Mouse (Mus musculus) limb, embryonic 12.5 days (tissue): Measurements from ENCODE around the gene Slc26a1. TPM values are rescaled to one million over a fixed set of nuclear protein-coding genes. Genes with fewer than 3 reads are reported as not detected.

Experiments
- polyA plus RNA-seq: library from polyadenylated mRNA; unstranded; fragments of >200 nt; fragmentation: Nextera tagmentation; extraction: Ambion mirVana; gene quantifications from 2 replicates; pipeline ENCODE4 v1.2.1, GENCODE M21; 2016

Gene Slc26a1
- polyA plus RNA-seq, 1 experiment from 2014 or later = 1.1 TPM

Other genes starting within 250 kb of the Slc26a1 start
- 475 and 510 TPM in 2 replicates for gene Atp5k, start 241.1 kb downstream of the Slc26a1 start, polyA plus RNA-seq
- gene Mfsd7a, start 226.7 kb downstream of the Slc26a1 start, polyA plus RNA-seq = 0.19 and 0.35 TPM in 2 replicates
- gene Pcgf3, start 214.3 kb downstream of the Slc26a1 start, polyA plus RNA-seq = 30.5 and 32.1 TPM in 2 replicates
- gene Cplx1, start 125.5 kb downstream of the Slc26a1 start, polyA plus RNA-seq = 0.33 and 0.46 TPM in 2 replicates
- gene Gak, start 45.8 kb downstream of the Slc26a1 start, polyA plus RNA-seq = 48.1 and 57.8 TPM in 2 replicates
- gene Tmem175, start 45.8 kb downstream of the Slc26a1 start, polyA plus RNA-seq = 17.8 and 21.8 TPM in 2 replicates
- 13.1 and 13.6 TPM in 2 replicates for gene Idua, start 15.2 kb downstream of the Slc26a1 start, polyA plus RNA-seq
- 17.6 and 17.7 TPM in 2 replicates for gene Dgkq, start 5.9 kb downstream of the Slc26a1 start, polyA plus RNA-seq
- gene Fgfrl1, start 16.8 kb upstream of the Slc26a1 start, polyA plus RNA-seq = 55.2 and 61.3 TPM in 2 replicates
- gene Rnf212, start 99.4 kb upstream of the Slc26a1 start, polyA plus RNA-seq = 0.33 and 1.7 TPM in 2 replicates
- not detected in 2 replicates for gene Tmed11, start 119.8 kb upstream of the Slc26a1 start, polyA plus RNA-seq
- not detected in 2 replicates for gene Vmn2r8, start 133.3 kb upstream of the Slc26a1 start, polyA plus RNA-seq
- not detected in 2 replicates for gene Vmn2r9, start 177.0 kb upstream of the Slc26a1 start, polyA plus RNA-seq